Mouse (Mus musculus) midbrain, embryonic 14.5 days (tissue): Measurements from ENCODE around the gene Nrbp1. TPM values are rescaled to one million over a fixed set of nuclear protein-coding genes. Genes with fewer than 3 reads are reported as not detected.

Source experiments
- ATAC-seq: fragments of 200-750 bp; cut with Nextera tagmentation; 2 replicates; pipeline ENCODE4 v1.8.0; 2017; ENCODE audit warnings: moderate number of reproducible peaks, moderate library complexity; ENCODE audit not compliant: low FRiP score, low TSS enrichment
- DNase-seq: peaks from one replicate; pipeline ENCODE4 v3.0.0-alpha.2; 2015
- H3K27ac ChIP-seq: fragments of 300-500 bp; sonication (generic); replicated peaks from 2 replicates; pipeline ENCODE4 v1.5.1; 2014; ENCODE audit warnings: mild to moderate bottlenecking, low read depth, low read length, moderate library complexity
- H3K27me3 ChIP-seq: fragments of 300-500 bp; sonication (generic); 2 replicates; pipeline ENCODE4 v1.6.1; 2014; ENCODE audit warnings: low read length, control low read depth, mixed read lengths; ENCODE audit not compliant: control insufficient read depth, insufficient read depth
- H3K36me3 ChIP-seq: fragments of 300-500 bp; sonication (generic); 2 replicates; pipeline ENCODE4 v1.6.1; 2014; ENCODE audit warnings: low read length, control low read depth; ENCODE audit not compliant: control insufficient read depth, insufficient read depth
- H3K4me1 ChIP-seq: fragments of 300-500 bp; sonication (generic); 2 replicates; pipeline ENCODE4 v1.6.1; 2014; ENCODE audit warnings: mild to moderate bottlenecking, antibody characterized with exemption, low read length, control low read depth; ENCODE audit not compliant: control insufficient read depth, insufficient read depth
- H3K4me2 ChIP-seq: fragments of 300-500 bp; sonication (generic); 2 replicates; pipeline ENCODE4 v1.6.1; 2014; ENCODE audit warnings: mild to moderate bottlenecking, low read length, moderate library complexity
- H3K4me3 ChIP-seq: fragments of 300-500 bp; sonication (generic); replicated peaks from 2 replicates; pipeline ENCODE4 v1.5.1; 2014; ENCODE audit warnings: low read depth, low read length
- H3K9ac ChIP-seq: fragments of 300-500 bp; sonication (generic); replicated peaks from 2 replicates; pipeline ENCODE4 v1.6.1; 2014; ENCODE audit warnings: mild to moderate bottlenecking, low read length, moderate library complexity
- H3K9me3 ChIP-seq: fragments of 300-500 bp; sonication (generic); 2 replicates; pipeline ENCODE4 v1.6.1; 2016; ENCODE audit warnings: low read length, control low read depth, mixed read lengths; ENCODE audit not compliant: control insufficient read depth
- WGBS: fragments of 180-500 bp; shearing (Covaris S2); extraction: QIAGEN DNeasy Blood & Tissue Kit; methylation state at CpG from one replicate; pipeline ENCODE4 v1.1.7; 2014; 5-methylcytosine and 5-hydroxymethylcytosine counted together
- polyA plus RNA-seq: library from polyadenylated mRNA; unstranded; fragments of >200 nt; fragmentation: Nextera tagmentation; extraction: Ambion mirVana; gene quantifications from 2 replicates; pipeline ENCODE4 v1.2.1, GENCODE M21; 2014

The Nrbp1 gene
- polyA plus RNA-seq, 1 experiment from 2014 or later = 153 TPM

- DNase-seq (peak; percentile 99), ATAC-seq (peak; percentile 95)
- H3K4me3 ChIP-seq = peak within 1 kb of the TSS; percentile 63
- H3K36me3 ChIP-seq = no peaks in the 10 kb centered on the region
- peak within 1 kb of the TSS; percentile 61 for H3K4me2 ChIP-seq
- H3K27me3 ChIP-seq = no peaks in the 10 kb centered on the region
- peak within 1 kb of the TSS; percentile 93 for H3K27ac ChIP-seq
- WGBS = under 1% methylated on average over 69 of the region's 70 CpGs
- no peaks in the 10 kb centered on the region for H3K9me3 ChIP-seq
- H3K9ac ChIP-seq = peak within 1 kb of the TSS; percentile 77
- H3K4me1 ChIP-seq = no peaks in the 10 kb centered on the region; the same call in 1 of the 2 replicates
Measured at GRCm38 (mm10) chr5:31220448-31221303, 20.0 kb upstream of the Nrbp1 start, which contains the start of gene Ppm1g. Gene Ppm1g (minus strand): TSS chr5:31220687.

GRCm38 (mm10) chr5:31221304-31221945, 19.2 kb upstream of the Nrbp1 start:
- peak overlapping the region; percentile 77 for H3K9ac ChIP-seq
- ATAC-seq (no peak), DNase-seq (peak; percentile 82)
- WGBS = 13% methylated on average over 11 of the region's 11 CpGs
- H3K9me3 ChIP-seq = no peaks in the 10 kb centered on the region
- H3K27ac ChIP-seq = peak overlapping the region; percentile 93
- peak overlapping the region; percentile 63 for H3K4me3 ChIP-seq
- H3K4me2 ChIP-seq = peak overlapping the region; percentile 61
- H3K4me1 ChIP-seq = no peaks in the 10 kb centered on the region; the same call in 1 of the 2 replicates
- H3K36me3 ChIP-seq = no peaks in the 10 kb centered on the region
- no peaks in the 10 kb centered on the region for H3K27me3 ChIP-seq

DNA sequence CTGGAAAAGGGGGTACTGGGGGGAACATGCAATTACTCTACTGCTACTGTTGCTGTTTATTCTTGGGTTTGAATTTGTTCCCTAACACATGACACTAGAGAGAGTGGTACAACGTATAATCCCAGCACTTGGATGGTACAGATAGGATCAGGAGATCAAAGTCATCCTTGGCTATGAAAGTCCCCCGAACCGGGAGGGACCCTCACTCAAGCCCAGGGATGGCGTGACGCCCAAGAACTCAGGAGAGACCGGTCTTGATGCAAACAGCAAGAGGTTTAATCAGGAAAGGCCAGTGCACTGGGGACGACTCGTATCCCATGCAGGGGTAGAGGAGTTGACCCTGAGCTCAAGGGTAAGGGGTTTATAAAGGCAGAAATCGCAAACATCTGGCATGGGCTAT, 18.0 kb upstream of the Nrbp1 start:
- Histone ChIP-seq H3K36me3 (no peaks in the 10 kb centered on the region), H3K4me3 (no peak overlapping the region), H3K27ac (no peak overlapping the region), H3K4me1 (no peaks in the 10 kb centered on the region; the same call in 1 of the 2 replicates), H3K9ac (no peak overlapping the region), H3K9me3 (no peaks in the 10 kb centered on the region), H3K27me3 (no peaks in the 10 kb centered on the region), H3K4me2 (no peak overlapping the region)
- ATAC-seq (no peak), DNase-seq (no peak)
- 96% methylated on average over 9 of the region's 9 CpGs for WGBS

- no peak for DNase-seq
- H3K27me3 ChIP-seq = no peaks in the 10 kb centered on the region
- no peak overlapping the region for H3K4me3 ChIP-seq
- WGBS = 81% methylated on average over 1 of the region's 1 CpGs
- no peak overlapping the region for H3K4me2 ChIP-seq
- no peaks in the 10 kb centered on the region for H3K9me3 ChIP-seq
- no peaks in the 10 kb centered on the region; the same call in 1 of the 2 replicates for H3K4me1 ChIP-seq
- H3K36me3 ChIP-seq = no peaks in the 10 kb centered on the region
- no peak for ATAC-seq
- no peak overlapping the region for H3K27ac ChIP-seq
- H3K9ac ChIP-seq = no peak overlapping the region
Measured at GRCm38 (mm10) chr5:31226641-31227040, 14.0 kb upstream of the Nrbp1 start.

GRCm38 (mm10) chr5:31241522-31242034, 914 bp downstream of the Nrbp1 start:
- 0% methylated on average over 13 of the region's 13 CpGs for WGBS
- Histone ChIP-seq H3K9me3 (no peaks in the 10 kb centered on the region), H3K9ac (peak overlapping the region; percentile 93), H3K27ac (peak overlapping the region; percentile 96), H3K4me3 (peak overlapping the region; percentile 95), H3K4me2 (peak overlapping the region; percentile 60), H3K27me3 (no peaks in the 10 kb centered on the region), H3K36me3 (peaks cover 30% of the 10 kb centered on the region), H3K4me1 (peaks cover 7% of the 10 kb centered on the region)
- DNase-seq (no peak), ATAC-seq (no peak)

- Histone ChIP-seq H3K36me3 (peaks cover 36% of the 10 kb centered on the region), H3K4me1 (peaks cover 7% of the 10 kb centered on the region), H3K4me2 (peak overlapping the region; percentile 60), H3K27me3 (no peaks in the 10 kb centered on the region), H3K27ac (no peak overlapping the region), H3K9ac (peak overlapping the region; percentile 93; the same call in 1 of the 2 replicates), H3K9me3 (no peaks in the 10 kb centered on the region), H3K4me3 (peak overlapping the region; percentile 95)
- no peak for DNase-seq
- no peak for ATAC-seq
- WGBS = 26% methylated on average over 10 of the region's 10 CpGs
Measured at GRCm38 (mm10) chr5:31242191-31242590, 1.5 kb downstream of the Nrbp1 start.

- WGBS = 68% methylated on average over 4 of the region's 4 CpGs
- no peaks in the 10 kb centered on the region for H3K9me3 ChIP-seq
- no peak overlapping the region for H3K4me3 ChIP-seq
- no peak overlapping the region for H3K9ac ChIP-seq
- peak; percentile 17 for DNase-seq
- H3K27me3 ChIP-seq = no peaks in the 10 kb centered on the region
- no peak overlapping the region for H3K27ac ChIP-seq
- H3K4me1 ChIP-seq = 0 out of 2 replicates have a peak, but pooled peaks cover 5% of the 10 kb centered on the region
- H3K4me2 ChIP-seq = no peak overlapping the region
- no peak for ATAC-seq
- peaks cover 99% of the 10 kb centered on the region for H3K36me3 ChIP-seq
Measured at GRCm38 (mm10) chr5:31250716-31251115, 10.1 kb downstream of the Nrbp1 start.

DNA sequence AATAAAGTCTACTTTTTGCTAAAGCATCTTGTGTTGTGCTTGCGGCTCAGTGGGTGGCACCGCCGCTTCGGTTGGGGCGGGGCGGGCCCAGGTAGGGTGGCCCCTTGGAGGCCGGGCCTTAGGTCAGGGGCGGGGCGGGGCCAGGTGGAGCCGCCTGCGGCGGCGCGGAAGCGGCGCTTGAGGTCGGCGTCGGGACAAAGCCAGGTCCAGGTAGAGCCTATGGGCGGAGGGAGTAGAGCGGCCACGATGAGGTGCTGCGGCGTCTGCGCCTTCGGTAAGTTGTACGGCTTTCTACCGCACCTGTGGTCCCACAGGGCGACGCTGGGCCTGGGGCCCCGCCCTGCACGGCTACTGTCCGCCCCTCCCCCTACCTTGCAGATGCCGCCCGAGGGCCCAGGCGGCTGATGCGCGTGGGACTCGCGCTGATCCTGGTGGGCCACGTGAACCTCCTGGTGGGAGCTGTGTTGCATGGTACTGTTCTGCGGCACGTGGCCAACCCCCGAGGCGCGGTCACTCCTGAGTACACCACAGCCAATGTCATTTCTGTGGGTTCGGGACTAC, 11.0 kb downstream of the Nrbp1 start, which contains the start of gene Krtcap3:
Gene Krtcap3, plus strand, starts transcription at position 151 of the 561 bp plus-strand sequence.
- ATAC-seq = peak; percentile 64
- Histone ChIP-seq H3K36me3 (peaks cover 97% of the 10 kb centered on the region), H3K9ac (no peak within 1 kb of the TSS), H3K4me2 (no peak within 1 kb of the TSS; the same call in 1 of the 2 replicates), H3K4me1 (0 out of 2 replicates have a peak, but pooled peaks cover 5% of the 10 kb centered on the region), H3K9me3 (no peaks in the 10 kb centered on the region), H3K27ac (no peak within 1 kb of the TSS), H3K27me3 (no peaks in the 10 kb centered on the region), H3K4me3 (no peak within 1 kb of the TSS)
- 18% methylated on average over 47 of the region's 47 CpGs for WGBS
- peak; percentile 27 for DNase-seq
